Mouse (Mus musculus): Measurements from ENCODE around the gene Clic5. TPM values are rescaled to one million over a fixed set of nuclear protein-coding genes. Genes with fewer than 3 reads are reported as not detected.

Gene Clic5
- total RNA-seq, 1 experiment = 0.49 TPM

DNA sequence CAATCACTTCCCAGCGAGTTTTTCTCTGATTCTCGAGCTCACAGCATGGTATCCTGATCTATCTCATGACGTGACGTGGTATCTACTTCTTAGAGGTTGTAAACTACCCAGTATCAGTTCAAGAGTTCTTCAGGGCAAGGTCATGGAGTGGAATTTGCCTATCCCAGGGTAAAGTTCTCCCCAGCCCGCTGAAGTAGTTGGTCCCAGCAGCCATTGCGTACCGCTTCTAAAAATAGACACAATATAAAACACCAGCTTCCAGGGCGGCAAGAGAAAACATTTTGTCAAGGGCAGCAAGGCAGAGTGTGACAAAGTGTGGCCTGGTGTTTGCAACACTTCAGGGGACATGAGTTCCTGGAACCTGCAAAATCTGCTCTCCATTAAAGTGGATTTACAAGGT, 36.5 kb upstream of the Clic5 start:
- Histone ChIP-seq H3K27ac (ENCODE audit: insufficient read depth, low read depth, low read length, poor library complexity, severe bottlenecking) (no peak overlapping the region), H3K9me3 (ENCODE audit: control insufficient read depth, insufficient read depth, low read depth, low read length) (no peaks in the 10 kb centered on the region), H3K36me3 (ENCODE audit: control insufficient read depth, insufficient read depth, low read length, poor library complexity, severe bottlenecking) (no peaks in the 10 kb centered on the region), H3K4me3 (ENCODE audit: insufficient read depth in 1 of 2, low read depth in 1 of 2, low read length in 2 of 2, poor library complexity in 1 of 2, severe bottlenecking in 1 of 2) (no peak overlapping the region), H3K4me1 (ENCODE audit: control insufficient read depth in 2 of 2, insufficient read depth in 2 of 2, low read length in 2 of 2, poor library complexity in 1 of 2) (no peaks in the 10 kb centered on the region), H3K9ac (ENCODE audit: insufficient read depth, low read depth, low read length, poor library complexity, severe bottlenecking) (no peak overlapping the region)
- no peak for DNase-seq (ENCODE audit: low read depth, low spot score)
- TF ChIP-seq MAFK (IDR thresholded peaks at IDR 0.05; ENCODE audit: insufficient read depth, low read depth, low read length) (no peak), ZC3H11A (IDR thresholded peaks at IDR 0.05; ENCODE audit: borderline replicate concordance, low read depth, low read length) (no peak), ZNF384 (IDR thresholded peaks at IDR 0.05; ENCODE audit: low read depth, low read length) (no peak), CHD2 (IDR thresholded peaks at IDR 0.05; ENCODE audit: low read depth, low read length) (no peak), HCFC1 (IDR thresholded peaks at IDR 0.05; ENCODE audit: borderline replicate concordance, insufficient read depth, low read length) (no peak)
- in situ Hi-C loops (cut with MboI; ENCODE audit: low sequenced_read_pairs in 2 of 2, unreplicated experiment in 2 of 2) = loop anchor here in 1 of 2 experiments (10.0 kb wide), 1 partner anchor 103 kb away; no protein-coding TSS in a partner anchor

DNA sequence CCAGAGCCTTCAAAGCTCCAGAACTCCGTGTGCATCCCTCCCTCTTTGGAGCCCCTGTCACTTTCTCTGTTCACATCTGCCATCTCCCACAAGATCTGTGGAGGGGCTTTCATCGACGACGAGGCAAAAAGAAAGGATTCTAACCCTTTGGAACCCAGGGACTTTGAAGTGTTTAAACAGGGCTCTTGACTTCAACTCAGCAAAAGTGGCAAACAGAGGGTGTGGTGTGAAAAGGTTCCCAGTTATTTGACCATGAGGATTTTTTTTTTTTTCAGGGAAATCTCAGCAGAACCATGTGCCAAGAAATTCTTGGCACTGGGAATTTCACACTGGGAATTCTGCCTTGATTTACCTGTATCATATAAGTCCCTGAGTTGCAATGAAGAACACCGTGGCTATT, 34.5 kb upstream of the Clic5 start:
- Histone ChIP-seq H3K36me3 (ENCODE audit: control insufficient read depth, insufficient read depth, low read length, poor library complexity, severe bottlenecking) (no peaks in the 10 kb centered on the region), H3K9me3 (ENCODE audit: control insufficient read depth, insufficient read depth, low read depth, low read length) (no peaks in the 10 kb centered on the region), H3K27ac (ENCODE audit: insufficient read depth, low read depth, low read length, poor library complexity, severe bottlenecking) (no peak overlapping the region), H3K4me3 (ENCODE audit: insufficient read depth in 1 of 2, low read depth in 1 of 2, low read length in 2 of 2, poor library complexity in 1 of 2, severe bottlenecking in 1 of 2) (no peak overlapping the region), H3K4me1 (ENCODE audit: control insufficient read depth in 2 of 2, insufficient read depth in 2 of 2, low read length in 2 of 2, poor library complexity in 1 of 2) (no peaks in the 10 kb centered on the region), H3K9ac (ENCODE audit: insufficient read depth, low read depth, low read length, poor library complexity, severe bottlenecking) (no peak overlapping the region)
- no peak for TF ChIP-seq ZC3H11A (IDR thresholded peaks at IDR 0.05; ENCODE audit: borderline replicate concordance, low read depth, low read length)
- TF ChIP-seq HCFC1 (IDR thresholded peaks at IDR 0.05; ENCODE audit: borderline replicate concordance, insufficient read depth, low read length) = no peak
- no peak for TF ChIP-seq CHD2 (IDR thresholded peaks at IDR 0.05; ENCODE audit: low read depth, low read length)
- TF ChIP-seq ZNF384 (IDR thresholded peaks at IDR 0.05; ENCODE audit: low read depth, low read length) = no peak
- TF ChIP-seq MAFK (IDR thresholded peaks at IDR 0.05; ENCODE audit: insufficient read depth, low read depth, low read length) = no peak
- DNase-seq (ENCODE audit: low read depth, low spot score) = no peak
- in situ Hi-C loops (cut with MboI; ENCODE audit: low sequenced_read_pairs in 2 of 2, unreplicated experiment in 2 of 2) = loop anchor here in 1 of 2 experiments (10.0 kb wide), 1 partner anchor 101 kb away; no protein-coding TSS in a partner anchor

DNA sequence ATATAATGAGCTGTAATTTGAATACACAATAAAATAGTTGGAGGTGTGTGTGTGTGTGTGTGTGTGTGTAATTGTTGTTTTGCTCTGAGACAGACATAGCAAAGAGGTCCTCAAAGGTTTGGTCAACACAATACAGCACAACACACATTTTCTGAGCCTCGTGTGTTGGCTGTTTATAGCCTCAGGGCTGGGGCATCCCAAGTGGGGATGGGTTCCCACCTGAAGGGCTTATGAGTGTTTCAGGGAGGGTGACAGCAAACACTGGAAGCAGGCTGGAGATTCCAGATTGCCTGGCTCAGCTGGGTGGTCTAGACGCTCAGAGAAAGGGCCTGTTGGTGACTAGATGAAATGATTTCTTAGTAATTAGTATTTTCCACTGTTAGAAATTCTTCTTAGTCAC, 33.2 kb upstream of the Clic5 start:
- H3K9me3 ChIP-seq (ENCODE audit: control insufficient read depth, insufficient read depth, low read depth, low read length) = no peaks in the 10 kb centered on the region
- no peak overlapping the region for H3K27ac ChIP-seq (ENCODE audit: insufficient read depth, low read depth, low read length, poor library complexity, severe bottlenecking)
- H3K36me3 ChIP-seq (ENCODE audit: control insufficient read depth, insufficient read depth, low read length, poor library complexity, severe bottlenecking) = no peaks in the 10 kb centered on the region
- no peak for TF ChIP-seq ZNF384 (IDR thresholded peaks at IDR 0.05; ENCODE audit: low read depth, low read length)
- no peak for TF ChIP-seq ZC3H11A (IDR thresholded peaks at IDR 0.05; ENCODE audit: borderline replicate concordance, low read depth, low read length)
- no peak for TF ChIP-seq MAFK (IDR thresholded peaks at IDR 0.05; ENCODE audit: insufficient read depth, low read depth, low read length)
- no peak for TF ChIP-seq HCFC1 (IDR thresholded peaks at IDR 0.05; ENCODE audit: borderline replicate concordance, insufficient read depth, low read length)
- TF ChIP-seq CHD2 (IDR thresholded peaks at IDR 0.05; ENCODE audit: low read depth, low read length) = no peak
- no peak for DNase-seq (ENCODE audit: low read depth, low spot score)
- in situ Hi-C loops (cut with MboI; ENCODE audit: low sequenced_read_pairs in 2 of 2, unreplicated experiment in 2 of 2) = loop anchor here in 1 of 2 experiments (10.0 kb wide), 1 partner anchor 100 kb away; no protein-coding TSS in a partner anchor
- H3K9ac ChIP-seq (ENCODE audit: insufficient read depth, low read depth, low read length, poor library complexity, severe bottlenecking) = no peak overlapping the region
- no peaks in the 10 kb centered on the region for H3K4me1 ChIP-seq (ENCODE audit: control insufficient read depth in 2 of 2, insufficient read depth in 2 of 2, low read length in 2 of 2, poor library complexity in 1 of 2)
- no peak overlapping the region for H3K4me3 ChIP-seq (ENCODE audit: insufficient read depth in 1 of 2, low read depth in 1 of 2, low read length in 2 of 2, poor library complexity in 1 of 2, severe bottlenecking in 1 of 2)

DNA sequence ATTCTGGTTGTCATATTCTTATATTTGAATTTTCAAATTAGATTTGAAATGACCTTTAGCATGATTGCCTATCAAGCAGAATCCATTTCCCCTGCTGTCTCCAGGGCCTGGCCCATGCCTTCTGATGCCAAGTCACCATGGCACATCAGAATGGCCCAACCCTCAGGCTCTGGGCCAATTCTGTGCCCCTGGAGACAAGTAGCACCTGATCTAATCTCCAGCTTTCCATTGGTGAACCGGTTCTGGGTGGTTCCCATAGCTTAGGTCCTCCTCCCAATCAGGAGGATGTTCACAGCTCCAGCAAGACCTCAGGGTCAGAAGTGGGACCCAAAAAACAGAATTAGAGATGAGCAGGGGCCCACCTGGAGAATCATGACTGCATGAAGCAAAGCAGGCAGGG, 30.2 kb upstream of the Clic5 start:
- no peak for DNase-seq (ENCODE audit: low read depth, low spot score)
- in situ Hi-C loops (cut with MboI; ENCODE audit: low sequenced_read_pairs in 2 of 2, unreplicated experiment in 2 of 2) = loop anchor here in 1 of 2 experiments (10.0 kb wide), 1 partner anchor 97 kb away; no protein-coding TSS in a partner anchor
- H3K4me3 ChIP-seq (ENCODE audit: insufficient read depth in 1 of 2, low read depth in 1 of 2, low read length in 2 of 2, poor library complexity in 1 of 2, severe bottlenecking in 1 of 2) = no peak overlapping the region
- H3K9me3 ChIP-seq (ENCODE audit: control insufficient read depth, insufficient read depth, low read depth, low read length) = no peaks in the 10 kb centered on the region
- no peak overlapping the region for H3K9ac ChIP-seq (ENCODE audit: insufficient read depth, low read depth, low read length, poor library complexity, severe bottlenecking)
- no peaks in the 10 kb centered on the region for H3K4me1 ChIP-seq (ENCODE audit: control insufficient read depth in 2 of 2, insufficient read depth in 2 of 2, low read length in 2 of 2, poor library complexity in 1 of 2)
- no peak overlapping the region for H3K27ac ChIP-seq (ENCODE audit: insufficient read depth, low read depth, low read length, poor library complexity, severe bottlenecking)
- no peaks in the 10 kb centered on the region for H3K36me3 ChIP-seq (ENCODE audit: control insufficient read depth, insufficient read depth, low read length, poor library complexity, severe bottlenecking)
- TF ChIP-seq ZNF384 (IDR thresholded peaks at IDR 0.05; ENCODE audit: low read depth, low read length) = no peak
- TF ChIP-seq MAFK (IDR thresholded peaks at IDR 0.05; ENCODE audit: insufficient read depth, low read depth, low read length) = no peak
- TF ChIP-seq CHD2 (IDR thresholded peaks at IDR 0.05; ENCODE audit: low read depth, low read length) = no peak
- TF ChIP-seq ZC3H11A (IDR thresholded peaks at IDR 0.05; ENCODE audit: borderline replicate concordance, low read depth, low read length) = no peak
- TF ChIP-seq HCFC1 (IDR thresholded peaks at IDR 0.05; ENCODE audit: borderline replicate concordance, insufficient read depth, low read length) = no peak

Data from ES-E14 (cell line).